Mouse (Mus musculus): ENCODE results near the gene Nars2. TPM values are rescaled to one million over a fixed set of nuclear protein-coding genes. Genes with fewer than 3 reads are reported as not detected.

The Nars2 gene
- polyA plus RNA-seq (2015; fragmentation: Nextera tagmentation; extraction: Ambion mirVana) = 20.9 and 22.0 TPM in 2 replicates

- WGBS = under 1% methylated on average over 61 of the region's 62 CpGs
- H3K27ac ChIP-seq (ENCODE audit: low read length) = peak within 1 kb of the TSS; percentile 88
- no peaks in the 10 kb centered on the region; the same call in 1 of the 2 replicates for H3K9me3 ChIP-seq (replicated peaks; ENCODE audit: control insufficient read depth, low read length)
- H3K27me3 ChIP-seq (ENCODE audit: control insufficient read depth, insufficient read depth, low read length) = no peaks in the 10 kb centered on the region
- H3K4me2 ChIP-seq (ENCODE audit: low read depth, low read length) = peak within 1 kb of the TSS; percentile 71
- peak within 1 kb of the TSS; percentile 72 for H3K4me3 ChIP-seq (ENCODE audit: low read length)
- H3K9ac ChIP-seq (ENCODE audit: low read length) = peak within 1 kb of the TSS; percentile 93
- ATAC-seq (replicated peaks; ENCODE audit: extremely low read depth, insufficient read depth, low FRiP score) = peak; percentile 100
- H3K36me3 ChIP-seq (ENCODE audit: control insufficient read depth, insufficient read depth) = peaks cover 2% of the 10 kb centered on the region; the same call in 1 of the 2 replicates
- H3K4me1 ChIP-seq (ENCODE audit: control insufficient read depth, insufficient read depth, low read length) = peaks cover 11% of the 10 kb centered on the region
These were observed at the start of gene Nars2 for GRCm38 (mm10) chr7:96951281-96952051. Gene Nars2, plus strand, starts transcription at chr7:96951505.

- Histone ChIP-seq H3K9ac (ENCODE audit: low read length) (no peak overlapping the region), H3K27me3 (ENCODE audit: control insufficient read depth, insufficient read depth, low read length) (no peaks in the 10 kb centered on the region), H3K4me3 (ENCODE audit: low read length) (no peak overlapping the region), H3K4me2 (ENCODE audit: low read depth, low read length) (no peak overlapping the region), H3K27ac (ENCODE audit: low read length) (no peak overlapping the region), H3K36me3 (ENCODE audit: control insufficient read depth, insufficient read depth) (no peaks in the 10 kb centered on the region), H3K4me1 (ENCODE audit: control insufficient read depth, insufficient read depth, low read length) (peaks cover 10% of the 10 kb centered on the region), H3K9me3 (replicated peaks; ENCODE audit: control insufficient read depth, low read length) (no peaks in the 10 kb centered on the region)
- 52% methylated on average over 5 of the region's 5 CpGs for WGBS
- ATAC-seq (replicated peaks; ENCODE audit: extremely low read depth, insufficient read depth, low FRiP score) = no peak
These were observed 49.1 kb upstream of the Nars2 start for GRCm38 (mm10) chr7:96902183-96902582.

GRCm38 (mm10) chr7:96903088-96903985, 48.0 kb upstream of the Nars2 start:
- Histone ChIP-seq H3K27ac (ENCODE audit: low read length) (no peak overlapping the region), H3K4me2 (ENCODE audit: low read depth, low read length) (no peak overlapping the region), H3K4me1 (ENCODE audit: control insufficient read depth, insufficient read depth, low read length) (peaks cover 10% of the 10 kb centered on the region), H3K27me3 (ENCODE audit: control insufficient read depth, insufficient read depth, low read length) (no peaks in the 10 kb centered on the region), H3K9ac (ENCODE audit: low read length) (no peak overlapping the region), H3K4me3 (ENCODE audit: low read length) (no peak overlapping the region), H3K9me3 (replicated peaks; ENCODE audit: control insufficient read depth, low read length) (no peaks in the 10 kb centered on the region), H3K36me3 (ENCODE audit: control insufficient read depth, insufficient read depth) (no peaks in the 10 kb centered on the region)
- 84% methylated on average over 17 of the region's 17 CpGs for WGBS
- ATAC-seq (replicated peaks; ENCODE audit: extremely low read depth, insufficient read depth, low FRiP score) = no peak

- no peak overlapping the region for H3K27ac ChIP-seq (ENCODE audit: low read length)
- H3K27me3 ChIP-seq (ENCODE audit: control insufficient read depth, insufficient read depth, low read length) = no peaks in the 10 kb centered on the region
- H3K9ac ChIP-seq (ENCODE audit: low read length) = no peak overlapping the region
- peaks cover 2% of the 10 kb centered on the region for H3K4me1 ChIP-seq (ENCODE audit: control insufficient read depth, insufficient read depth, low read length)
- no peak overlapping the region for H3K4me2 ChIP-seq (ENCODE audit: low read depth, low read length)
- no peaks in the 10 kb centered on the region for H3K36me3 ChIP-seq (ENCODE audit: control insufficient read depth, insufficient read depth)
- H3K9me3 ChIP-seq (replicated peaks; ENCODE audit: control insufficient read depth, low read length) = no peaks in the 10 kb centered on the region
- WGBS = 64% methylated on average over 3 of the region's 3 CpGs
- H3K4me3 ChIP-seq (ENCODE audit: low read length) = no peak overlapping the region
- ATAC-seq (replicated peaks; ENCODE audit: extremely low read depth, insufficient read depth, low FRiP score) = no peak
These were observed 46.9 kb upstream of the Nars2 start for GRCm38 (mm10) chr7:96904442-96904841.

GRCm38 (mm10) chr7:96904936-96905335, 46.4 kb upstream of the Nars2 start:
- Histone ChIP-seq H3K4me3 (ENCODE audit: low read length) (no peak overlapping the region), H3K27me3 (ENCODE audit: control insufficient read depth, insufficient read depth, low read length) (no peaks in the 10 kb centered on the region), H3K36me3 (ENCODE audit: control insufficient read depth, insufficient read depth) (no peaks in the 10 kb centered on the region), H3K4me2 (ENCODE audit: low read depth, low read length) (no peak overlapping the region), H3K9me3 (replicated peaks; ENCODE audit: control insufficient read depth, low read length) (no peaks in the 10 kb centered on the region), H3K4me1 (ENCODE audit: control insufficient read depth, insufficient read depth, low read length) (no peaks in the 10 kb centered on the region), H3K9ac (ENCODE audit: low read length) (no peak overlapping the region), H3K27ac (ENCODE audit: low read length) (no peak overlapping the region)
- 88% methylated on average over 1 of the region's 1 CpGs for WGBS
- ATAC-seq (replicated peaks; ENCODE audit: extremely low read depth, insufficient read depth, low FRiP score) = no peak

GRCm38 (mm10) chr7:96905422-96905821, 45.9 kb upstream of the Nars2 start:
- H3K36me3 ChIP-seq (ENCODE audit: control insufficient read depth, insufficient read depth) = no peaks in the 10 kb centered on the region
- no peak overlapping the region for H3K4me2 ChIP-seq (ENCODE audit: low read depth, low read length)
- 91% methylated on average over 3 of the region's 3 CpGs for WGBS
- no peaks in the 10 kb centered on the region for H3K9me3 ChIP-seq (replicated peaks; ENCODE audit: control insufficient read depth, low read length)
- no peaks in the 10 kb centered on the region for H3K27me3 ChIP-seq (ENCODE audit: control insufficient read depth, insufficient read depth, low read length)
- H3K4me1 ChIP-seq (ENCODE audit: control insufficient read depth, insufficient read depth, low read length) = no peaks in the 10 kb centered on the region
- H3K27ac ChIP-seq (ENCODE audit: low read length) = no peak overlapping the region
- no peak overlapping the region for H3K4me3 ChIP-seq (ENCODE audit: low read length)
- H3K9ac ChIP-seq (ENCODE audit: low read length) = no peak overlapping the region
- ATAC-seq (replicated peaks; ENCODE audit: extremely low read depth, insufficient read depth, low FRiP score) = no peak

GRCm38 (mm10) chr7:96906216-96906615, 45.1 kb upstream of the Nars2 start:
- no peak overlapping the region for H3K9ac ChIP-seq (ENCODE audit: low read length)
- H3K9me3 ChIP-seq (replicated peaks; ENCODE audit: control insufficient read depth, low read length) = no peaks in the 10 kb centered on the region
- no peak overlapping the region for H3K4me2 ChIP-seq (ENCODE audit: low read depth, low read length)
- H3K27me3 ChIP-seq (ENCODE audit: control insufficient read depth, insufficient read depth, low read length) = no peaks in the 10 kb centered on the region
- no peaks in the 10 kb centered on the region for H3K4me1 ChIP-seq (ENCODE audit: control insufficient read depth, insufficient read depth, low read length)
- no peak overlapping the region for H3K27ac ChIP-seq (ENCODE audit: low read length)
- no peak overlapping the region for H3K4me3 ChIP-seq (ENCODE audit: low read length)
- 89% methylated on average over 20 of the region's 20 CpGs for WGBS
- H3K36me3 ChIP-seq (ENCODE audit: control insufficient read depth, insufficient read depth) = no peaks in the 10 kb centered on the region
- ATAC-seq (replicated peaks; ENCODE audit: extremely low read depth, insufficient read depth, low FRiP score) = no peak

GRCm38 (mm10) chr7:96907971-96908680, 43.2 kb upstream of the Nars2 start:
- no peak overlapping the region for H3K9ac ChIP-seq (ENCODE audit: low read length)
- no peak for ATAC-seq (replicated peaks; ENCODE audit: extremely low read depth, insufficient read depth, low FRiP score)
- no peaks in the 10 kb centered on the region for H3K9me3 ChIP-seq (replicated peaks; ENCODE audit: control insufficient read depth, low read length)
- H3K27me3 ChIP-seq (ENCODE audit: control insufficient read depth, insufficient read depth, low read length) = 0 out of 2 replicates have a peak, but pooled peaks cover 2% of the 10 kb centered on the region
- no peak overlapping the region for H3K27ac ChIP-seq (ENCODE audit: low read length)
- WGBS = 68% methylated on average over 16 of the region's 16 CpGs
- H3K4me1 ChIP-seq (ENCODE audit: control insufficient read depth, insufficient read depth, low read length) = no peaks in the 10 kb centered on the region
- H3K4me2 ChIP-seq (ENCODE audit: low read depth, low read length) = no peak overlapping the region
- H3K36me3 ChIP-seq (ENCODE audit: control insufficient read depth, insufficient read depth) = no peaks in the 10 kb centered on the region
- H3K4me3 ChIP-seq (ENCODE audit: low read length) = no peak overlapping the region

Measured in heart, embryonic 16.5 days (tissue).